Mouse (Mus musculus): ENCODE data around the gene Wipi1.

GRCm38 (mm10) chr11:109649206-109649605, 37.4 kb upstream of the Wipi1 start, which contains the start of gene Prkar1a:
- TF ChIP-seq POLR2A (IDR thresholded peaks at IDR 0.05; ENCODE audit: control insufficient read depth, low read depth, low read length) = no peak
- no peak for TF ChIP-seq CTCF (IDR thresholded peaks at IDR 0.05; ENCODE audit: control insufficient read depth, insufficient read depth, insufficient replicate concordance, low read depth, low read length)

All from testis, adult 2 months (tissue).